Mouse (Mus musculus): Measurements from ENCODE around the gene Lmf1.

DNA sequence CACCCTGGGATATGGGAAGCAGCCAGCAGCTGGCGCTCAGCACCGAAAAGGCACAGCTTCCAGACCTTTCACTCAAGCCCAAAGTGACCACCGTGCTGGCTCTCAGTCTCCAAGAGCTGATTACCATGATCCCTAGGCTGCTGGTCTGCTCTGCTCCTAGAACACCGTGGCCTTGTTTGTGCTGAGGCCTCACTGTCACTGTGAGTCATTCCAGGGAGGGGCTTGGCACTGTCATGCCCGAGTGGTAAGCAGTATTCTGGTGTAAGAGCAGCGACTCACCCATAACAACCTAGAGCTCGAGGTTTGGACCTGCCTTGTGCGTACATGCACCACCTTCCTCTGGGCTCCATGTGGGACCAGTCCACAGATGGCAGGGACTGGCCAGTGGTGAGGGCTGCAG lies 63.1 kb downstream of the Lmf1 start:
- TF ChIP-seq MAX (IDR thresholded peaks at IDR 0.05; ENCODE audit: low read length) (no peak), CTCF (IDR thresholded peaks at IDR 0.05 in 2 of 3, conservative IDR thresholded peaks at IDR 0.05 in 1 of 3; ENCODE audit: control insufficient read depth in 1 of 3, insufficient read depth in 1 of 3, low read depth in 2 of 3, low read length in 3 of 3, poor library complexity in 1 of 3, severe bottlenecking in 1 of 3) (no peak), E2F4 (IDR thresholded peaks at IDR 0.05; ENCODE audit: borderline replicate concordance, low read depth, low read length) (no peak), TAL1 (IDR thresholded peaks at IDR 0.05; ENCODE audit: low read length) (no peak), ZC3H11A (IDR thresholded peaks at IDR 0.05; ENCODE audit: low read depth, low read length) (no peak), CHD1 (IDR thresholded peaks at IDR 0.05; ENCODE audit: low read depth, low read length) (no peak), POLR2A (IDR thresholded peaks at IDR 0.05; ENCODE audit: control insufficient read depth in 1 of 2, insufficient read depth in 1 of 2, low read depth in 1 of 2, low read length in 2 of 2, poor library complexity in 1 of 2) (no peak), UBTF (IDR thresholded peaks at IDR 0.05; ENCODE audit: borderline replicate concordance, insufficient read depth, low read depth, low read length) (no peak)
